Mouse (Mus musculus): Measurements from ENCODE around the gene Srp68. TPM values are rescaled to one million over a fixed set of nuclear protein-coding genes. Genes with fewer than 3 reads are reported as not detected.

Srp68 gene
- total and polyA plus RNA-seq, 3 experiments: 146 to 228 (median 180) TPM

GRCm38 (mm10) chr11:116228699-116229098, 45.3 kb downstream of the Srp68 start:
- H3K27ac ChIP-seq (ENCODE audit: control insufficient read depth, low read depth, low read length): no peak overlapping the region
- no peak for TF ChIP-seq HCFC1 (IDR thresholded peaks at IDR 0.05; ENCODE audit: low read depth, low read length)
- TF ChIP-seq POLR2AphosphoS2 (IDR thresholded peaks at IDR 0.05; ENCODE audit: low read length): no peak
- TF ChIP-seq CTCF (IDR thresholded peaks at IDR 0.05 in 2 of 3, conservative IDR thresholded peaks at IDR 0.05 in 1 of 3; ENCODE audit: control insufficient read depth in 1 of 3, insufficient read depth in 1 of 3, low read depth in 2 of 3, low read length in 3 of 3, poor library complexity in 1 of 3, severe bottlenecking in 1 of 3): no peak
- no peak for TF ChIP-seq CHD1 (IDR thresholded peaks at IDR 0.05; ENCODE audit: low read depth, low read length)
- TF ChIP-seq ZC3H11A (IDR thresholded peaks at IDR 0.05; ENCODE audit: low read depth, low read length): no peak
- TF ChIP-seq EP300 (IDR thresholded peaks at IDR 0.05; ENCODE audit: low read depth in 1 of 2, low read length in 2 of 2): no peak
- no peaks in the 10 kb centered on the region for H3K4me1 ChIP-seq (ENCODE audit: control insufficient read depth in 1 of 2, insufficient read depth in 2 of 2, low read length in 2 of 2)
- no peaks in the 10 kb centered on the region for H3K79me2 ChIP-seq (ENCODE audit: control insufficient read depth, insufficient read depth, low read length, poor library complexity)
- no peak overlapping the region for H3K4me3 ChIP-seq (ENCODE audit: control insufficient read depth in 1 of 2, insufficient read depth in 1 of 2, low read depth in 2 of 2, low read length in 2 of 2)
- no peaks in the 10 kb centered on the region for H3K9me3 ChIP-seq (replicated peaks; ENCODE audit: insufficient read depth, low read length)
- DNase-seq (ENCODE audit: low read depth, low spot score): no peak
- no peaks in the 10 kb centered on the region for H3K36me3 ChIP-seq (ENCODE audit: control insufficient read depth in 1 of 2, insufficient read depth in 2 of 2, low read length in 2 of 2)
- H3K9ac ChIP-seq (ENCODE audit: control insufficient read depth, low read depth, low read length, poor library complexity, severe bottlenecking): no peak overlapping the region
- no peaks in the 10 kb centered on the region for H3K27me3 ChIP-seq (ENCODE audit: control insufficient read depth in 1 of 2, insufficient read depth in 2 of 2, low read length in 2 of 2)

GRCm38 (mm10) chr11:116226414-116226813, 47.6 kb downstream of the Srp68 start:
- DNase-seq (ENCODE audit: low read depth, low spot score): peak; percentile 86
- Histone ChIP-seq H3K36me3 (ENCODE audit: control insufficient read depth in 1 of 2, insufficient read depth in 2 of 2, low read length in 2 of 2) (no peaks in the 10 kb centered on the region), H3K9ac (ENCODE audit: control insufficient read depth, low read depth, low read length, poor library complexity, severe bottlenecking) (no peak overlapping the region), H3K79me2 (ENCODE audit: control insufficient read depth, insufficient read depth, low read length, poor library complexity) (no peaks in the 10 kb centered on the region), H3K27ac (ENCODE audit: control insufficient read depth, low read depth, low read length) (no peak overlapping the region), H3K4me3 (ENCODE audit: control insufficient read depth in 1 of 2, insufficient read depth in 1 of 2, low read depth in 2 of 2, low read length in 2 of 2) (no peak overlapping the region), H3K27me3 (ENCODE audit: control insufficient read depth in 1 of 2, insufficient read depth in 2 of 2, low read length in 2 of 2) (no peaks in the 10 kb centered on the region), H3K9me3 (replicated peaks; ENCODE audit: insufficient read depth, low read length) (no peaks in the 10 kb centered on the region), H3K4me1 (ENCODE audit: control insufficient read depth in 1 of 2, insufficient read depth in 2 of 2, low read length in 2 of 2) (no peaks in the 10 kb centered on the region)
- TF ChIP-seq SIN3A (IDR thresholded peaks at IDR 0.05; ENCODE audit: low read length) (0 out of 2 replicates have a peak, but pooled peaks have one; percentile 34), ZNF384 (IDR thresholded peaks at IDR 0.05; ENCODE audit: low read depth, low read length) (peak; percentile 85), POLR2AphosphoS2 (IDR thresholded peaks at IDR 0.05; ENCODE audit: low read length) (no peak), RAD21 (IDR thresholded peaks at IDR 0.05; ENCODE audit: low read depth, low read length) (peak; percentile 96), CTCF (IDR thresholded peaks at IDR 0.05 in 2 of 3, conservative IDR thresholded peaks at IDR 0.05 in 1 of 3; ENCODE audit: control insufficient read depth in 1 of 3, insufficient read depth in 1 of 3, low read depth in 2 of 3, low read length in 3 of 3, poor library complexity in 1 of 3, severe bottlenecking in 1 of 3) (peak; percentile 77 to 100 (median 95)), TCF12 (IDR thresholded peaks at IDR 0.05; ENCODE audit: low read depth, low read length) (no peak), ZC3H11A (IDR thresholded peaks at IDR 0.05; ENCODE audit: low read depth, low read length) (peak; percentile 97), SMC3 (IDR thresholded peaks at IDR 0.05; ENCODE audit: low read depth, low read length) (peak; percentile 99)

GRCm38 (mm10) chr11:116222740-116223059, 51.3 kb downstream of the Srp68 start:
- H3K27ac ChIP-seq (ENCODE audit: control insufficient read depth, low read depth, low read length): no peak overlapping the region
- no peaks in the 10 kb centered on the region for H3K9me3 ChIP-seq (replicated peaks; ENCODE audit: insufficient read depth, low read length)
- no peaks in the 10 kb centered on the region for H3K27me3 ChIP-seq (ENCODE audit: control insufficient read depth in 1 of 2, insufficient read depth in 2 of 2, low read length in 2 of 2)
- no peak for TF ChIP-seq E2F4 (IDR thresholded peaks at IDR 0.05; ENCODE audit: borderline replicate concordance, low read depth, low read length)
- TF ChIP-seq BHLHE40 (IDR thresholded peaks at IDR 0.05; ENCODE audit: borderline replicate concordance, low read depth, low read length): no peak
- no peak for TF ChIP-seq KAT2A (conservative IDR thresholded peaks at IDR 0.05; ENCODE audit: low read depth, low read length)
- TF ChIP-seq TAL1 (IDR thresholded peaks at IDR 0.05; ENCODE audit: low read length): no peak
- no peak for TF ChIP-seq USF1 (IDR thresholded peaks at IDR 0.05; ENCODE audit: low read depth, low read length)
- TF ChIP-seq POLR2AphosphoS5 (IDR thresholded peaks at IDR 0.05; ENCODE audit: borderline replicate concordance, low read depth, low read length): no peak
- no peak for TF ChIP-seq MYB (IDR thresholded peaks at IDR 0.05; ENCODE audit: low read depth, low read length)
- H3K4me1 ChIP-seq (ENCODE audit: control insufficient read depth in 1 of 2, insufficient read depth in 2 of 2, low read length in 2 of 2): peaks cover 0 to 13% of the 10 kb centered on the region in 2 experiments; a peak in 1 of 4 replicates
- no peaks in the 10 kb centered on the region for H3K36me3 ChIP-seq (ENCODE audit: control insufficient read depth in 1 of 2, insufficient read depth in 2 of 2, low read length in 2 of 2)
- H3K9ac ChIP-seq (ENCODE audit: control insufficient read depth, low read depth, low read length, poor library complexity, severe bottlenecking): no peak overlapping the region
- H3K79me2 ChIP-seq (ENCODE audit: control insufficient read depth, insufficient read depth, low read length, poor library complexity): no peaks in the 10 kb centered on the region
- DNase-seq (ENCODE audit: low read depth, low spot score): no peak
- no peak overlapping the region for H3K4me3 ChIP-seq (ENCODE audit: control insufficient read depth in 1 of 2, insufficient read depth in 1 of 2, low read depth in 2 of 2, low read length in 2 of 2)
